Mouse (Mus musculus) heart, postnatal 14 days (tissue): ENCODE measurements at regions not wholly inside any gene's neighbourhood (a gene's known extent, or its start where the extent isn't known, plus 50 kb on each side); places are given as distances from the start of the nearest gene placed in this dataset.

Experiments used
- DNase-seq, 2 experiments: peaks; one replicate each; pipeline ENCODE4 v3.0.0; 2021 to 2022
- intact Hi-C: fragments of 180-260 bp; cut with DNase I; formaldehyde crosslinking; loops from one replicate; pipeline ENCODE4 v1.15.1; 2025

DNA sequence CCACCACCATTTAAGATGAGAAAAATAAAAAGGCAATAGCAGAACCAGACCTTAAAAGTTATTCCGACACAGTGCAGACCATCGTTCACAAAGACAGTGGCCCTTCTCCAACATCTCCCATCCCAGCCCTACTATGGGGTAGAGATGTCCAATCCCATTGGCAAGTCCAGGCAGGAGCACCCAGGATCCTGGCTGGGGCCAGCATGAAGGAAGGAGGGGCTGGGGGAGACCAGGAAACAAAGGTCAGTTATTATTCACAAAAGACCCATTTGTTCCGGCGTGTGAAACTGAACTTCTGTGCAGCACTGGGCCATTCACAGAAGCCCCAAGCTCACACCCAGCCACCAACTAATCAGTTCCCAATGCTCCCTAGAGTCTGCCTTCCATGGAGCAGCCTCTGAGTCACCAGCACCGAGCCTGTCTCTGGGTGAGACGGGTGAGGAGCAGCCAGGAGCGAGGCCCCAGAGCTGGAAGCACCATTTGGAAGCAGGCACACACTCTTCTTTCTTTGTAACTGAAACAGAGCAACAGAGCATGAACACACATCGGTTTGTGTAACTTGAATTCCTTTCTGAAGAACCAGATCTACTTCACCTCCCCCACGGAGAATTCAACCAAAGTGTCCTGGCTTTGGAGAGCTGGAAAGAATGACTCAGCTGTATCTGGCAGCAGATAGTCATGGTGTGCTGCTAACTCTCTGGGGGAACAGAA is 70.1 kb upstream of the Dlg1 start:
- intact Hi-C loops = no loop called here
- peak; percentile 19 to 23 for DNase-seq

DNA sequence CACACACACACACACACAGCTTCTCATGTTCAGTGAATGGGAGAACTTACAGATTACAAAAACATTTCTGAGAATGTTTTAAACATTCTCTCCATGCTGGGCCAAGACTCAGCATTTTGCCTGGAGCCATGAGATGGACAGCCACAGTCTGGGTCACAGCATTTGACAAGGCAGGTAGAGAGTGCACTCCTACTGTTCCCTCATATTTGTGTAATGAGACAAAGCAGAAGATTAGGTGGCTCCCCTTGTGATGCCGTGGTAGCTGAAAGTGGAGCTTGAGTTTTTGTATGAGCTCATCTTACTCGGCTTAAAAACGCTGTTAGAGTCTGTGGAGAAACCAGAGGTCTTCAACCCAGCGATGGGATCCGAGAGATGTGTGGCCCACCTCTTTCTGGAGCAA is 65.3 kb upstream of the Dlg1 start:
- intact Hi-C loops = no loop called here
- no peak for DNase-seq

DNA sequence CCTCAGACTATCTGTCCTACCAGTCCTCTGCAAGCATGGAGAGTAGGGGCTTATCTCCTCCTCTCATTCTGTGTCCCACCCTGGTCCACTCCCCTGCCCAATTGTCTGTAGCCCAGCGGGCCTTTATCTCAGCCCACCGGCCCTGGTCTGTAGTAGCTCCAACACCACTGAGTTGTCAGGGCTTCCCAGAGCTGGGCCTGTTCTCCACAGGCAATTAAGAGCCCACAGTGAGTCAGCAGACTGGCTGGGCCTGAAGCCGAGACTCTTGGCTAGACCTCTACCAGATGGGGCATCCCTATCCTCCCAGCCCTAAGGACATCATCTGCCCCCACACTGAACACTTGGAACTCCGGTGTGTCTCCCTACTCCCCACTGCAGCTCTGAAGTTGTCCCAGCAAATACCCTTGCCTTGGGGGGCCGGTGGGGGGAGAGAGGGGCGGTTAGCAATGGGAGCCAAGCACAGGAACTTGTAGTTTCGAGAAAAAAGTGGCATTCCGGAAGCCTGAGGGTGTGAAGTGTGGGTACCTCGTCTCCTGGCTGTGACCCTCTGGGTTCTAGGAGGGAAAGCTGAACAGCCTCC is 64.7 kb upstream of the Dlg1 start:
- DNase-seq = peak in 1 of 2 experiments; percentile 51
- intact Hi-C loops = no loop called here

DNA sequence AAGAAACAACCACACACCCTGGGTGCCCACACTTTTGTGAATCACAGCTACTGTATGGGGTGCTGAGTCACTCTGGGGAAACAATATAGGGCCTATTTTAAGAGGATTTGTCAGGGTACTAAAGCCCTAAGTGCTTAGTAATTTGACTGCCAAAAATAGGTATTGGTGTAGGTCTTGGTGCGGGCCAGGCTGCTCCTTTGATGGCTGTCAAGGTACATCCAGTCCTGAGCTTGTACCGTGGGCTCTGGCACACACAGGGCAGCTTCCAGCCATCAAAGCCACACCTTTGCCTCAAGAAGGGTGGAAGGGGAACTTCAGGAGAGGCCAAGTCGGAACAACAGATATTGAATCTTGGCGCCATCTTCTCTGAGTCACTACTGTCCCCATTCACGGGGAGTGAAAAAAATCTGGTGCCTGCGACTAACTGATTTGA is 64.2 kb upstream of the Dlg1 start:
- DNase-seq = no peak
- intact Hi-C loops = no loop called here

- intact Hi-C loops = no loop called here
- no peak for DNase-seq
These were observed 62.0 kb upstream of the Dlg1 start for GRCm38 (mm10) chr16:31601278-31601677.

DNA sequence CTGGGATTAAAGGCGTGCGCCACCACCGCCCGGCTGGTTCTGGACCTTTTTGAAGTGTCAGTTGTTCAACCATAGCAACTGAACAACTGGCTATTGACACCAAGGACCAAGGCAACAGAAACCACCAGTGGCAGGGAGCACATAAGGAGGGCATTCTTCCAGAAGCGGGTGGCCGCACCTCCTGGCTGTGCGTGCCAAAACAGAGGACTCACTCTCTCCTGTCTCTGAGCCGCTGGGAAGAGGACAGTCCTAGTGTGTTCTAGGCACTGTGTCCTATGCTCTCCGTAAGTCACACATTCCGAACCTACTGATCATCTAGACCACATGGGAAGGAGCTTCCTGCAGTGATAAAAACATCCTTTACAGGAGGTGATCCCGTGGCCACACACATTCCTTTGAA is 60.1 kb upstream of the Dlg1 start:
- no peak for DNase-seq
- intact Hi-C loops = no loop called here

DNA sequence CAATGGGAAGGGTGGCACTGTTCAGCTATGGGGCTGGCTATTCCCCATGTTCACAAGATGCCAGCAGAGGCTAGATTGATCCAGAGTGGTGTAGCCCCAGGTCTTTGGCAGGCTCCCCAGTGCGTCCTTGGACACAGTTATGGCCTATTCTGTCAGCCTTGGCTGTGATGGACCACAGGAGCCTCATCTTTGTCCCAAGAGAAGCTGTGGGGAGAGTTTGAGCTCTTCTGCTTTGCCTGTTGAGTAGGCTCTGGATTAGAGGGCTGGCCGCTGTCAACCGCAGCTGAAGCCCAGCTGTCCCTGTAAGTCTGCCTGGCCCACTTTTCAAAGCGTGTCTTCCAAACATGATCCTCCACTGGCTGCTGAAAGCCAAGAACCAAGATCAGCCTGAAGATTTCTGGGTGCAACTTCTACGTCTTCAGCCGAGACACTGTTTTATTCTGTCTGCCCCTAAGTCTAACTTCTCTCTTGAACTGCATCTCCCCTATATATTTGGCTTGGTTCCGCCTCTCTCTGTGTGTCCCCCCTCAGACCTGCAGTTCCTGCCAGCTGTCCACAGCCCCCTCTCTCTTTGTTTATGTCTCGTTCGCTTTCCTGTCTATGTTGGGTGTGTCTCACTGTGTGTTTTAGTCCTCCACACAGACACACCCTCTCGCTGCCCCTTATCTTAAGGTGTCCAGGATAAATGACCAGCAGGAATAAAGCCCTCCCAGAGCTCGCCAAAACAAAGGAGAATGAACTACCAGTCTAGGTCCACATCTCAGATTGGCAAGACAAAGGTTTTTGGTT is 56.7 kb upstream of the Dlg1 start:
- intact Hi-C loops = no loop called here
- DNase-seq = peak; percentile 54 to 62

- intact Hi-C loops = no loop called here
- peak in 1 of 2 experiments; percentile 11 for DNase-seq
These were observed 54.3 kb upstream of the Dlg1 start for GRCm38 (mm10) chr16:31608964-31609363.

DNA sequence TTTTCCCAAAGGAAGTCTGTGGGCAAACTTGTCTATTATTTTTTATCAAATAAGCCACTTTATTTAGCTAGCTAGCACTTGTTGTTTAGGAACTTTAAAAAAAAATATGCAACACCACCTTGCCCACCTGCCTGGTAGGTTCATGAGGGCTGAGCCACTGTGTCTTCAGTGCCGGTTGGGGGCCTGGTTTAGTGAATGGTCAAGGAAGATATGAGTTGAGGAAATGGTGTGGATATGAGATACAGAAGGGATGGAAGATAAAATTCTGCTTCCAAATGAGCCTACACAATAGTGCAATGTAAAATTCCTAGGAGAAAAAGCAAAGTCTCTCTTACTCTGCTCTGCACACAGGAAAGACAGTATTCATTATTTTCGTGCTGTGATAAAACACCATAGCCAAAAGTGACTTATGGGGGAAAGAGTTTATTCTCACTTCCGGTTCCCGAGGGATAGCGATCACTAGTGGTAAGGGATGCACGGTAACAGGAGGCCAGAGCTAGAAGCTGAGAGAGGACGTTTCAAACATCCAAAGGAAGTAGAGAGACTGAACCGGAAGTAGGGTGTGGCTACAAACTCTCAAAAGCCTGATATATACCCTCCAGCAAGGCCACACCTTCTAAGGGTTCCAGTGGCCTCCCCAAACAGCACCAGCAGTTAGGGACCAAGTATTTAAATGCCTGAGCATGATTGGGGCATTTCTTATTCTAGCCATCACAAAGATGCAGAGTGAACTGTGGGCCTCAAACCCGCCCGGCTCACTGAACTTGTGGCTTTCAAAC is 53.7 kb upstream of the Dlg1 start:
- intact Hi-C loops = no loop called here

More for the DNA sequence above, 53.7 kb upstream of the Dlg1 start:
- DNase-seq = no peak
